Mouse (Mus musculus): ENCODE data around the gene Nrm. TPM values are rescaled to one million over a fixed set of nuclear protein-coding genes. Genes with fewer than 3 reads are reported as not detected.

The Nrm gene
- polyA plus RNA-seq (2012; rRNA removed) = 179 and 201 TPM in 2 replicates

DNA sequence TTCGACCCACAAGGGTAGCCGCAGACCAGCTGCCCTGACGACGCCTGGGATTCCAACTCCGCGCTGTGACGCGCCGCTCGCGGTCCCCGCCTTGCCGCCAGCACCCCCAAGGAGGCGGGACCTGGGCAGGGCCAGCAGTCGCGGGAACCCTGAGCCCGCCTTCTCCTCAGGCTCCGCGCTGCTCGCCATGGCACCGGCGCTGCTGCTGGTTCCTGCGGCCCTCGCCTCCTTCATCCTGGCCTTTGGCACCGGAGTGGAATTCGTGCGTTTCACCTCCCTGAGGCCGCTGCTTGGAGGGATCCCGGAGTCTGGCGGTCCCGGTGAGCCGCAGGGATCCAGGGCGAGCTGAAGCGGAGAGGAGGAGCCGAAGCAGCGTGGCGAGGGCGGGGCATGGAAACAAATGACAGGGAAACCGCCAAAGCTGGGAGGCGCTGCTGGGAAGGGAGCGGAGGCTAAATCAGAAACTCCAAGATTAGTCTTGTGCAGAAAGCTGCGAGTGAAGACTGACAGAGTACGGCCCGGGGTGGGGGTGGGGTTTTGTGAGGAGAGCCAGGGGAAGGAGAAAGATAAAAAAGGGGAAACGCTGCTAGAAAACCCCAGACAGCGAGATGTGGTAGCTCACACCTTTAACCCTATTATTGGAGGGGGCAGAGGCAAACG is at the start of gene Nrm:
Gene Nrm, plus strand, starts transcription at position 121 of the 660 bp plus-strand sequence.
- Histone ChIP-seq H3K27ac (ENCODE audit: control insufficient read depth, insufficient read depth, low read depth, low read length) (peak within 1 kb of the TSS; percentile 84), H3K4me3 (ENCODE audit: control insufficient read depth, low read depth, low read length) (peak within 1 kb of the TSS; percentile 89)

DNA sequence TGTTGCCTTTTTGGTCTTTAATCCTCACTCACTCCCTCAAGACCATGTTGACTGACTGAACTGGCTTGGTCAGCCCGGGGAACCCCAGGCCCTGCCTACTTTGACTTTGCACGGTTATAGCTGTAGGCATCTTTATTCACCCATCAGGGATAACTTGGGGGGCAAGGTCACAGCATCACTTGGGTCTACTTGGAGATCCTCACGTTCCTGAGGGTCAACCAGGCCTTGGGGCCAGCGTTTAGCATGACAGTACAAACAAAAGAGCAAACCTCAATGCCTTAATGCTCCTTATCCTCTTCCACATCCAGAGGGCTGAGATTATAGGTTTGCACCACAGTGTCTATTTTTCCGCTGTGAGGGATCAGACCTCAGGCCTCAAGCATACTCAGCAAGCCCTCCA is 48.8 kb upstream of the Nrm start:
- TF ChIP-seq POLR2A (IDR thresholded peaks at IDR 0.05; ENCODE audit: control insufficient read depth, low read depth, low read length) = no peak
- TF ChIP-seq CTCF (IDR thresholded peaks at IDR 0.05; ENCODE audit: control insufficient read depth, insufficient read depth, insufficient replicate concordance, low read depth, low read length) = no peak
- peaks cover 2% of the 10 kb centered on the region for H3K4me1 ChIP-seq (ENCODE audit: control insufficient read depth, insufficient read depth, low read length)
- no peak overlapping the region; the same call in 1 of the 2 replicates for H3K27ac ChIP-seq (ENCODE audit: control insufficient read depth, insufficient read depth, low read depth, low read length)
- no peak overlapping the region for H3K4me3 ChIP-seq (ENCODE audit: control insufficient read depth, low read depth, low read length)
- no peaks in the 10 kb centered on the region for H3K27me3 ChIP-seq (ENCODE audit: control insufficient read depth, insufficient read depth, low read length)
- H3K36me3 ChIP-seq (ENCODE audit: control insufficient read depth, insufficient read depth, low read length) = no peaks in the 10 kb centered on the region

More for the DNA sequence above, at the start of gene Nrm:
- Histone ChIP-seq H3K27me3 (ENCODE audit: control insufficient read depth, insufficient read depth, low read length) (peaks cover 5% of the 10 kb centered on the region), H3K36me3 (ENCODE audit: control insufficient read depth, insufficient read depth, low read length) (peaks cover 2% of the 10 kb centered on the region), H3K4me1 (ENCODE audit: control insufficient read depth, insufficient read depth, low read length) (peaks cover 25% of the 10 kb centered on the region)
- TF ChIP-seq POLR2A (IDR thresholded peaks at IDR 0.05; ENCODE audit: control insufficient read depth, low read depth, low read length) (peak; percentile 69), CTCF (IDR thresholded peaks at IDR 0.05; ENCODE audit: control insufficient read depth, insufficient read depth, insufficient replicate concordance, low read depth, low read length) (no peak)

DNA sequence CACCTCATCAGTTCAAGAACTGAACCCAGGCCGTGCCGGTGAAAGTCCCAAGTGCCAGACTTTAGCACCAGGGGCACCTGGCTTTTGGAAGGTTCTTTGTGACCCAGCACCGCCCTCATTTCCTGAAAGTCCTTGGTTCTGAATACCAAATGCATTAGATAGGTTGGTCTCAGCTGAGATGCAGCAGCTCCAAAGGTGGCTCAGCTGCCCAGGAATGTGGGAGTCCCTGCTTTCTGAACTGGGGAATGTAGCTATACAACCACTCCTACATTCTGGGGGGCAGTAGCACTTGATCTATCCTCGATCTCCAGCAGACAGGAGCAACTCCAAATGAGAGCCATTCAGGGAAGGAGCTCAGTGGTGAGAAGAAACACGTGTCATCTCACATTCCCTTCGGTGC is 48.4 kb upstream of the Nrm start:
- TF ChIP-seq CTCF (IDR thresholded peaks at IDR 0.05; ENCODE audit: control insufficient read depth, insufficient read depth, insufficient replicate concordance, low read depth, low read length) = no peak
- TF ChIP-seq POLR2A (IDR thresholded peaks at IDR 0.05; ENCODE audit: control insufficient read depth, low read depth, low read length) = no peak
- no peaks in the 10 kb centered on the region for H3K36me3 ChIP-seq (ENCODE audit: control insufficient read depth, insufficient read depth, low read length)
- H3K4me1 ChIP-seq (ENCODE audit: control insufficient read depth, insufficient read depth, low read length) = peaks cover 4% of the 10 kb centered on the region
- no peaks in the 10 kb centered on the region for H3K27me3 ChIP-seq (ENCODE audit: control insufficient read depth, insufficient read depth, low read length)
- H3K4me3 ChIP-seq (ENCODE audit: control insufficient read depth, low read depth, low read length) = no peak overlapping the region
- peak overlapping the region; percentile 50; the same call in 1 of the 2 replicates for H3K27ac ChIP-seq (ENCODE audit: control insufficient read depth, insufficient read depth, low read depth, low read length)

DNA sequence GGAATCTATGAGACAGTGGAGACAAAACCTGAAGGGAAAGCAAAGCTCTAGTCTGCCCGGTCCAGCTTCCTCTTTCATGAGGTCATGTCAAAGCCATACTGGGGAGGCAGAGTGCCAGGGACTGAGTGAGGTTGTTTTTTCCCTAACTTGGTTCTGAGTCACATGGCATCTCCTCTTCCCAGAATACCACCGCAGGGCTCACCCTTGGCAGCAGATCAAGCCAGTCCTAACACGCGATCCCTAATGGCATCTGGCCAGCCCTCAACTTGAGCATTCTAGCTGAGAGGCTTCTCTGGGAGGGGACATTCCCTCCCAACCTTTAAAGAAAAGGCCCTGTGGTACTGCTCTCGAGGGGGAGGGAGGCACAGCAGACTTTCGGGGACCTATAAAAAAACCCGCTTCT is 47.9 kb upstream of the Nrm start:
- no peaks in the 10 kb centered on the region for H3K27me3 ChIP-seq (ENCODE audit: control insufficient read depth, insufficient read depth, low read length)
- no peak overlapping the region for H3K4me3 ChIP-seq (ENCODE audit: control insufficient read depth, low read depth, low read length)
- no peaks in the 10 kb centered on the region for H3K36me3 ChIP-seq (ENCODE audit: control insufficient read depth, insufficient read depth, low read length)
- H3K27ac ChIP-seq (ENCODE audit: control insufficient read depth, insufficient read depth, low read depth, low read length) = no peak overlapping the region
- H3K4me1 ChIP-seq (ENCODE audit: control insufficient read depth, insufficient read depth, low read length) = peaks cover 4% of the 10 kb centered on the region
- TF ChIP-seq CTCF (IDR thresholded peaks at IDR 0.05; ENCODE audit: control insufficient read depth, insufficient read depth, insufficient replicate concordance, low read depth, low read length) (no peak), POLR2A (IDR thresholded peaks at IDR 0.05; ENCODE audit: control insufficient read depth, low read depth, low read length) (no peak)

DNA sequence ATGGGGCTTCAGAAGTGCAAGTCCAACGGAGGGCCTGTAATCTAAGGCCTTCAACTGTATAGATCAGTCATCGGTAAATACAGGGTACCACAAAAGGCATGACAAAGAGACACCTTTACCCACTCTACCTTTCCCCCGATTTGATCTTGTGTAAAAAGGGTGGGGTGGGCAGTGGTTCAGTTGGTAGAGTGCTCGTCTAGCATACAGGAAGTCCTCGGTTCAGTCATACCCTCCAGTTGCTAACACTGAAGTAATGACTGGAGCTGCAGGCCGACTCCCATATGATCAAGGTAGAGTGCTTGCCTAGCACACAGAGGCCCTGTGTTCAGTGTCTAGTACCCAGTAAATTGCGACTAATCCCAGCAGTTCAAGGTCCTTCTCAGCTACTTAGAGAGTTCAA is 47.5 kb upstream of the Nrm start:
- Histone ChIP-seq H3K4me3 (ENCODE audit: control insufficient read depth, low read depth, low read length) (no peak overlapping the region), H3K27me3 (ENCODE audit: control insufficient read depth, insufficient read depth, low read length) (no peaks in the 10 kb centered on the region), H3K4me1 (ENCODE audit: control insufficient read depth, insufficient read depth, low read length) (peaks cover 4% of the 10 kb centered on the region), H3K27ac (ENCODE audit: control insufficient read depth, insufficient read depth, low read depth, low read length) (no peak overlapping the region), H3K36me3 (ENCODE audit: control insufficient read depth, insufficient read depth, low read length) (no peaks in the 10 kb centered on the region)
- TF ChIP-seq CTCF (IDR thresholded peaks at IDR 0.05; ENCODE audit: control insufficient read depth, insufficient read depth, insufficient replicate concordance, low read depth, low read length) (no peak), POLR2A (IDR thresholded peaks at IDR 0.05; ENCODE audit: control insufficient read depth, low read depth, low read length) (no peak)

DNA sequence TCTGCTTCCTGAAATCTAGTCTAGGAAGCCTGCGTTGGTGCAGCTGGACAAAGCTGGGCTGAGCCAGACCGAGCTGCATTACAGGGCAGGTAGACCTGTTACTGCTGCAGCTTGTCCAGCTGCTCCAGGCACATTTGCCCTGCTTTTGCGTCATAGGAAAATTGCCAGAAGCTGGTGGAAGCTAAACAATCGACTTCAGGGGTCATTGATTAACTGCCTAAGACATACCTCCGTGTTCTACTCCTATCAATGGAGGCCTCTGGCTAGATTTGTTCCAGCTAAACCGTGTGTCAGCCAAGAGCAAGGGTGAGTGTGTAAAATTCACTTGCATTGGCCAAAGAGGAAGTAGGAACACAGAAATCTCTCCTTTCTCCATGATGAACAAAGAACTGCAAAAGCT is 46.4 kb upstream of the Nrm start:
- no peak for TF ChIP-seq POLR2A (IDR thresholded peaks at IDR 0.05; ENCODE audit: control insufficient read depth, low read depth, low read length)
- TF ChIP-seq CTCF (IDR thresholded peaks at IDR 0.05; ENCODE audit: control insufficient read depth, insufficient read depth, insufficient replicate concordance, low read depth, low read length) = no peak
- Histone ChIP-seq H3K4me1 (ENCODE audit: control insufficient read depth, insufficient read depth, low read length) (peaks cover 4% of the 10 kb centered on the region), H3K36me3 (ENCODE audit: control insufficient read depth, insufficient read depth, low read length) (no peaks in the 10 kb centered on the region), H3K27ac (ENCODE audit: control insufficient read depth, insufficient read depth, low read depth, low read length) (no peak overlapping the region; the same call in 1 of the 2 replicates), H3K27me3 (ENCODE audit: control insufficient read depth, insufficient read depth, low read length) (no peaks in the 10 kb centered on the region), H3K4me3 (ENCODE audit: control insufficient read depth, low read depth, low read length) (no peak overlapping the region)

DNA sequence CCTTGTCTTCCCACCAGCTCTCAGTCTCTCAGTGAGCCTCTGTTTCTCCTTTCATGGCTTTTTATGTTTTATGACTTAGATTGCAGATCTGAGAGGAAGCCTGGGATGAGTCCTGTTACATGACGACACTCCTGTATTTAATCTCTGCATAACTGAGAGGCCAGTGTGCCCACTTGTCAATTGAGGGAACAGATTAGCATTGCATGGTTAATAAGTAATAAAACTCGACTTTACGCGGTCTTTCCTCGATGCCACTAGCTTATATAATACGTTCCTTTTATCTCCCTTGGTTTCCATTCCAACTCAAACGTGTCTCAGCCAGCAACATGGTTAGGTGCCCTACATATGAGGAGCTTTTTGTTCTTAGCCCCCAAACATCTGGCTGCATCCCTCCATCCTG is 45.3 kb upstream of the Nrm start:
- Histone ChIP-seq H3K36me3 (ENCODE audit: control insufficient read depth, insufficient read depth, low read length) (no peaks in the 10 kb centered on the region), H3K4me3 (ENCODE audit: control insufficient read depth, low read depth, low read length) (no peak overlapping the region), H3K27me3 (ENCODE audit: control insufficient read depth, insufficient read depth, low read length) (no peaks in the 10 kb centered on the region), H3K4me1 (ENCODE audit: control insufficient read depth, insufficient read depth, low read length) (peaks cover 4% of the 10 kb centered on the region), H3K27ac (ENCODE audit: control insufficient read depth, insufficient read depth, low read depth, low read length) (no peak overlapping the region)
- TF ChIP-seq POLR2A (IDR thresholded peaks at IDR 0.05; ENCODE audit: control insufficient read depth, low read depth, low read length) (no peak), CTCF (IDR thresholded peaks at IDR 0.05; ENCODE audit: control insufficient read depth, insufficient read depth, insufficient replicate concordance, low read depth, low read length) (no peak)

Measured in testis, adult 2 months (tissue).